Mouse (Mus musculus): ENCODE results near the gene Anxa5.

The Anxa5 gene

DNA sequence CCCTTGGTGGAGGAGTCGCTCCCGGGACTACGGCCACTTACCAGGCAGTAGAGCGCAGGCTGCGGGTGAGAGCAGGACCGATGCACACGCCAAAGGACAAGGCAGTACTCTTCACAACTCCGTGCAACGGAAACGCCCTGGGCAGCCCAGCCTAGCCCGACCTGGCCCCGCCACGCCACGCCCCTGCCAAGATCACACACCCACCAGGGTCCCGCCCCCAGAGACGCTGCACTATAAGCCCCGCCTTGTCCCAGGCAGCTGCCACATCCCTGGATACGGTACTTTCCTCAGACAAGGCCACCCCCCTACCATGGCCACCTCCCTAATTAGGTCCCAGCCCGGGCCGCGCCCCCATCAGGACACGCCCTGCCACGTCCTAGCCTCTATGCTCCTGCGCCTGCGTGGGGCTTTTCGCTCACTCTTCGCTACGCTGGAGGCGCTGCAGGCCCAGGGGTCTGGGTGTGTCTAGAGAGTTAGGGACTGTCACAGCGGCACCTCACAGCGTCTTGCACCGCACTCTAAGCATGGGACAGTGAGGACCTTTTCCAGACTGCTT, at the start of gene Anxa5, which contains the start of gene 1810062G17Rik:
Gene Anxa5, minus strand, starts transcription at position 363 of the 556 bp plus-strand sequence.
Gene 1810062G17Rik, plus strand, starts transcription at position 406 of the 556 bp plus-strand sequence.
- peak; percentile 93 for DNase-seq

DNA sequence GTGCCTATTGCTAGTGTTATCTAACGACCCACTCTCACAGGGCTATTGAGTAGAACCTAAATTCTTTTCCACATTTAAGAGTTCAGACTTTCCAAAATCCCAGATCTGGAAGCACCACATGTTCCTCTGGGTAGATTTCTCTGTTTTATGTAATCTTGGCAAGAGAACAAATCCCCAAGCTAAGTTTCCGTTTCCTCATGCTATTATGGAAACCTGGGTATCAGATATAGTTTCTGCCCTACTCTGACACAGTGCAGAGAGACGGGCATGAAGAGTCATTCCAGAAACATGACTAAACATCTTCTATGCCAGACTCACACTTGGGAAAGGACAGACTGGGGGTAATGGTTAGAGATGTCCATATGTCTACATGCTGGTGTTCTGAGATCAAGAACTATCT, 48.8 kb upstream of the Anxa5 start:
- DNase-seq: peak; percentile 15

- no peak for DNase-seq
Observed at GRCm38 (mm10) chr3:36522137-36522536, 46.4 kb upstream of the Anxa5 start.

DNA sequence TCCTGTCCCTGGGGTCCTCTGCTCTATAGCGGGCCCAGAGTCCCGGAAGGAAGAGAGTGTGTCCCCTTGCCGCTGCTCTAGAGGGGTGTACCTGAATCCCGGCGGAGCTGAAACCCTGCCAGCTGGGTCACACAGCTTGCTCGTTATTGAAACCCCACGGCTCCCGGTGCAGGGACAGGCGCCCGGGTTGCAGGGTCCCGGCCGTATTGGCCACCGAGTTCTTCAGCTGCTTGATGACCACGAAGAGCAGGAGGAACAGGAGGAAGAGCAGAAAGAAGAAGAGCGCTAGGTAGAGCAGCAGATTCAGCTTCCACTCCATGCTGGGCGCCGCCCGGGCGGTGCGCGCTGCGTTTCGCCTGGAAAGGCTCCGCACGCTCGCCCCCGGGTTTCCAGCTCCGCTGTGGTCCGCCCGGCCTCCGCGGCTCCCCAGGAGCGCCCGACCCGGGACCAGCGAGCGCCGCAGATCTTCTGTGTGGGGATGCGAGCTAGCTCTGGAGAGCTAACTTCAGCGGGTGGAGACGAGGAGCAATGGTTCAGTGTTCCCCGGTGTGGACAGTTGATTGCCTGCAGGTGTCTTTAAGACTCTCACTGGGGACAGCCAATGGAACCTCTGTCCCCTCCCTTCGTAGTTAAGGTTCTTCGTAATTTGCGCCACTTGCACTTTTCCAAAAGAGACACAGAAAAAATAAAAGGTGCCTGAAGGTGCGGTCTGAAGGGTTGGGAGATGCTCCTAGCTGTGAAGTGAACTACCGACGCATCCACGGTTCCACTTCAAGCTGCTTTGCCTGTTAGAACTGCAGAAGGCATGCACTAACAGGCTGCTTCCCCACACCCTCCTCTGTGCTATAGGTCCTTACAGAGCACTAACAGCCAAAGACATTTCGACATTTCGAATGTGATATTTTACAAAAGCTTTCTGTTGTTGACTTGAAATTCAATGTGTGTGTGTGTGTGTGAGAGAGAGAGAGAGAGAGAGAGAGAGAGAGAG, 45.7 kb upstream of the Anxa5 start, which contains the start of gene Gm11549:
Gene Gm11549, minus strand, starts transcription at position 741 of the 988 bp plus-strand sequence.
- DNase-seq: peak; percentile 72

DNA sequence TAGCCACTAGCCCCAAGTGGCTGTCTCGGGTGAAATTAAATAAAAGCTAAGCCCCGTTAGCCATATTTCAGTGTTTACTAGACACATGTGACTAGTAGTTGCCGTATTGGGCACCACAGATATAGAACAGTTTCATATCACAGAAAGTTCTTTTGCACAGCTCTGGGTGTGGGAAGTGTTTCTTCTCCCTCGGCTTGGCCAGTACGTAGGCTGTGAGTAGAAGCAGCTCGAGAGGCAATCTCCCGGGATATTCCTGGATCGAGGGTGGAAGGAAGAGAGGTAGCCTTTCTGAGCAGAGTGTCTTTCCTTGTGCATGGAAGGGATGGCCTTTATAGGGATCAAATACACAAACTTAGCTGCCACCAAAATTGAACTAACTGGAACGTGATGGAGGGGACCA, 40.5 kb upstream of the Anxa5 start:
- DNase-seq: peak; percentile 82

DNA sequence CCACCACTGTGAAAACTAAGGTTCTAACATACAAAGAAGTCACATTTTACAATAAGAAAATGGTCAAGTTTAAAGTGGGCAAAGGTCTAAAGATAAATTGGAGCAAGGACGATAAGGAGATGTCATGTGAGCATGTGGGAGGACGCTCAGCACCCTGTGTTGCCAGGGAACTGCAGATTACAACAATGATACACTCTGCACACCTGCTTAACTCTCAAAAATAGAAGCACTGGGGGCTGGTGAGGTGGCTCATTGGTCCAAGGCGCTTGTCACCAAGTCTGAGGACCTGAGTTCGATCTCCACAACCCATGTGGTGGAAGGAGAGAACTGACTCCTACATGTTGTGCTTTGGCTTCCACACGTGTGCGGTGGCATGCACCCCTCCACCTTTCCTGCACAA, 35.8 kb upstream of the Anxa5 start:
- no peak for DNase-seq

DNA sequence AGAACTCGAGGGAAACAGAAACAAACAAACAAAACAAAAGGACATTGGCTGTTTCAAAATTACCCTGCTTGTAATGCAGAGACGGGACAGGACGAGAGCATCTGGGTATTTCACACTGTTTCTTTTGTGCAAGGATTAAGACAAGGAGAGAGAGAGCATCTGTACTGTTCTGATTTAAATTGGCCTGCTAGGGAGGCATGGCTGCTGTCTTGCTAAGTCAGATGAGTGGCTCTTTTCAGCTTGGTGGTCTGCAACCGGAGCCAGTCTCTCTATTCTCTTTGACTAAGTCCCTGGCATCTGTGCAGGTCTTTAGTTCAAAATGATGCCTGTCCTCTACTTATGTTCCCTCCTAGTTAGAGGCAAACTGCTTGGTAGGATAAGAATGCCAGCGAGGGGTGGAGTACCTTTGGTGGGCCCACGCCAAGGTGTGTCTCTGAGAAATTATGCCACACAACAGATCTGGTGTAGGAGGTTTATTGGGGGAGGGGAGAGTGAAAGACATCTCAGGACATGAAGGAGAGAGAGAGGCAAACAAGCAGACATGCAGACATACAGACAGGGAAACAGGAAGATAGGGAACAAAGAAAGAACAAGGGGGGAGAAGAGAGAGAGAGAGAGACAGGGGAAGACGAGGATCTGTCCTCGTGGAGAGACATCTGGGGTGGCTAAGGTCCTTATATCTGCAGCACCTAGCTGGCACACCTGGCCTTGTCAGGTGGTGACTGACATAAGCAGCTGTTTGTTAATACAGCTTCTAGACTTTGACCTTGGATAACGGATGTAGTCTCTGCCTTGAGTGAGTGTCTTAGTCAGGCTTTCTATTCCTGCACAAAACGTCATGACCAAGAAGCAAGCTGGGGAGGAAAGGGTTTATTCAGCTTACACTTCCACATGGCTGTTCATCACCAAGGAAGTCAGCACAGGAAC, 30.4 kb upstream of the Anxa5 start:
- DNase-seq: no peak

DNA sequence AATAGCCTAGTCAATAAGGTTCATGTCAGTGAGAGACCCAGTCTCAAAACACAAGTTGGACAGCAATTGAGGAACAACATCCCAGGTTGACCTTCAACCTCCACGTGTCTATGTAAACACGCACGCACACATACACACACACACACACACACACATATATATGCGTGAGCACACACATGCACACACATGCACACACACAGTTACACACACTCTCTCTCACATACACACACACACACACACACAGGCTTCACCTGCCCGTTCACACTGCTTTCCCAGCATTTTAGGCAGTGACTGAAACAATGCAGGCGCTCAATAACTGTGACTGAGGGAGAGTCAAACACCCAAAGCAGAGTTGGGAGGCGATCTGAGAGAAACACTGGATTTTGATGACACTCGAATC, 29.6 kb upstream of the Anxa5 start:
- DNase-seq: no peak

DNA sequence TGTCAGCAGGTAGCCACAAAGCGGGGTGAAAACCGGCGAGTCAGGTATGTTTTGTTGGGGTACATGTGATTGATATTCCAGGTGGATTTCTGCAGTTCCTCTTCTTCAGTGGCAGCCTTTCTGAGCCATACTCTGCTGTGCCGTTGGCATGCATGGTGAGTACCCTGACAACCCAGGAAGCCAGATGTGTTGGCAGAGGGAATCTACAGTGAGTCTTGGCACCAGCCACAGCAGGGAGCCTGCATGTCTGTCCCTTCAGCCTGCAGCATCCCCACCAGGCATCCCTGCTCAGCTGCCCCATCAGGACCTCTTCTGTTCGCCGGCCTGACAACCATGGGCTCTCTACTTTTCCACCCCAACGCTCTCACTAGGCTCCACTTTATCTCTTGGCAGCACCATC, 25.9 kb upstream of the Anxa5 start:
- DNase-seq: no peak

DNA sequence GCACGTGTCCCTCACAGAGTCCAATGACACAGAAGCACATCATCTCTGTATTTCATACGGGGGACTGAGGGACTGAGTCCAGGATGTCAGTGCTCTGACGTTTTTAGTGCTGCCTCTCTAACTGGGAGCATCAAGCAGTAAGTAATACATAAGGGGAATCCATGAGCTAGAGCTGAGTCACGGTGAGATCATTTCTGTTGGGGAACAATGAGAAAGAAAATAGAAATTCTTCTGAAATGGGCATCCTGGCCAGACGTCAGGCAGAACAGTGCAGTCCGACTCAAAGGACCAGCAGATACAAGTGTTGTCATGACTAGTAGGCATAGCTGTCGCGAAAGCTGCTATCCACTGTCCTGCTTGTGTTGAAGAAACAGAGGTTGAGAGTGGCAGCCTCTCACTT, 25.3 kb upstream of the Anxa5 start:
- DNase-seq: no peak

- DNase-seq: no peak
Observed at GRCm38 (mm10) chr3:36499418-36499817, 23.7 kb upstream of the Anxa5 start.

DNA sequence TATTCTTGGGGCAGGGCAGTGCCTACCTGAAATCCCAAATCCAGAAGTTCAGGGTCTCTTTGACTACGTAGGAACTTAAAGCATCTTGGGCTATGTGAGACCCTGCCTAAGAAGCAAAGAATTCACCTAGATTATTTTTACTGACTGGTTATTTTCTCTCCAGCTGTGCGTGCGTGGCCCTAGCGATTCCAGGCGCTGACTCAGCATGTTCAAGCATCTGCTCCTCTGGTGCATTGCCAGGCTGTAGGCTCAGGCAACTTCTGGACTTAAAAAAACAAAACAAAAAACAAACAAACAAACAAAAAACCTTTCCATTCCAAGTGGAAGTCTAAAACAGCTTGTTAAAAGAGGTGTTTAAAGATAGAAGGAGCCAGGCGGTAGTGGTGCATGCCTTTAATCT, 22.5 kb upstream of the Anxa5 start:
- DNase-seq: no peak

DNA sequence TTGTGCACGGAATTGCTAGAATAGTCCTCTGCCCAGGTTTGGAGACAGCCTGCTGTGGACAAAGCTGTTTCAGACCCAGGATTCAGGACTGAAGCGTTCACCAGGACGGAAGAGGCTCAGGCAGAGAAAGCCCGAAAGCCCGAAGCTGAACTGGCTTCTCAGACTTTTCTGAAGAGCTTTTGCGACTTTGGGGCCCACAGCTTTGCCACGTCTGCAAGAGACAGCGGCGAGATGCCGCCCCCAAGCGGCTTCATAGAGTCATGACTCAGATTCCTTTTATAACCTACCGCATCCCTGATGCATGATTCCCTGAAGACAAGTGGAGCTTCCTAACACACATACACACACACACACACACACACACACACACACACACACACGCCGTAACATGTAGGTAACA, 21.1 kb upstream of the Anxa5 start:
- peak; percentile 85 for DNase-seq

GRCm38 (mm10) chr3:36496273-36496672, 20.6 kb upstream of the Anxa5 start:
- no peak for DNase-seq

DNA sequence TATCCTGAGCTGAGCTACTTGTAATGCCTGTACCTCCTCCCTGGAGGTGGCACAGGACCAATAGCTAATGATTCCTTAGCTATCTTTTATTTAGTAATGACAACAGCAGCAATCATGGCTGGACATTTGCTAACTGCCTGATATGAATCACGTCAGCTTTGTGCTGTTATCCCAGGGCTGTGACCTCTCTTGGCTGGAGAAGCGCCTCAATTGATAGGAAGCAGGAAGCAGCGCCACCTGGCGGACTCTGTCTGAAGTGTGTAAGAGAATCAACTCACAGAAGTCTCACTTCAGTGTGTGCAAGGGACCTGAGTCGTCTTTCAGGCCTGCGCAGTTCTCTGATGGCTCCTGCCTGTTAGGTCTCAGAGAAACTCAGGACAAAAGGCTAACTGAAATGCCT, 19.7 kb upstream of the Anxa5 start:
- DNase-seq: peak; percentile 83

- DNase-seq: no peak
Observed at GRCm38 (mm10) chr3:36494613-36495012, 18.9 kb upstream of the Anxa5 start.

DNA sequence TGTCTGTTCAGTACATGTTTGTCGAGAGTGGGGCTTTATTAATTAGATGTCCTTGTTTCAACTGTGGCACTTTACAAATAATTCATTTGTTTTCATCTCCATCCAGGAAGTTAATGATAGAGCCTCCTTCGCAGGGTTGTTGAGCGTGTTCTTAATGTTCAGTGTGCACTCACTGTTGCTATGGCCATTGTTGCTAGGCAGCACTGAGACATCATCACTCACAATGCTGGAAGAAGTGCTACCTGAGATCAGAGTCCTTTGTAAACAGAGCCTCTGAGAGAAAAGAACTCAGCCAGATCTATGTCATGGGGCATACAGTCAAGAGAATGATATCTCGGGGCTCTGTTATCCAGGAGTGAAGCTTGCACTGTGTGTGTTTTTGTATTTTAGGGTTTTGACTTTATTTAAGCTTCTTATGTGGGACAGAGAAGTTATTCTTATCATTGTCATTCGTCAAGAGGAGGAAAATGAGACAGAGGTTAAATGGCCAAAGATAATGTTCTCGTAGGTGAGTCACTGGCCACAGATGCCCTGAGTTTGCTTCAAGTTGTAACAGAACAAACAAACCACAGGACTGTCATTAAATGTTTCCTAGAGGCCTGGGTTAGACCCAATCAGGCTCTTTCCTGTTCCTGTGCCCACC, 18.1 kb upstream of the Anxa5 start:
- no peak for DNase-seq

- no peak for DNase-seq
Observed at GRCm38 (mm10) chr3:36492716-36493391, 17.2 kb upstream of the Anxa5 start.

GRCm38 (mm10) chr3:36491535-36491934, 15.8 kb upstream of the Anxa5 start:
- no peak for DNase-seq

- DNase-seq: no peak
Observed at GRCm38 (mm10) chr3:36489590-36489910, 13.9 kb upstream of the Anxa5 start.

GRCm38 (mm10) chr3:36488899-36489589, 13.3 kb upstream of the Anxa5 start:
- DNase-seq: no peak

Measured in right cerebral cortex, adult 18-20 months (tissue).